Mouse (Mus musculus): ENCODE results near the gene Xrn1. TPM values are rescaled to one million over a fixed set of nuclear protein-coding genes. Genes with fewer than 3 reads are reported as not detected.

Gene Xrn1
- polyA plus RNA-seq, 1 experiment from 2014 or later = 11.9 TPM

- Histone ChIP-seq H3K36me3 (ENCODE audit: control insufficient read depth, insufficient read depth, low read length) (peaks cover 26% of the 10 kb centered on the region), H3K9ac (ENCODE audit: low read depth, low read length) (no peak overlapping the region)
Measured at GRCm38 (mm10) chr9:96027913-96028312, 73.4 kb downstream of the Xrn1 start.

DNA sequence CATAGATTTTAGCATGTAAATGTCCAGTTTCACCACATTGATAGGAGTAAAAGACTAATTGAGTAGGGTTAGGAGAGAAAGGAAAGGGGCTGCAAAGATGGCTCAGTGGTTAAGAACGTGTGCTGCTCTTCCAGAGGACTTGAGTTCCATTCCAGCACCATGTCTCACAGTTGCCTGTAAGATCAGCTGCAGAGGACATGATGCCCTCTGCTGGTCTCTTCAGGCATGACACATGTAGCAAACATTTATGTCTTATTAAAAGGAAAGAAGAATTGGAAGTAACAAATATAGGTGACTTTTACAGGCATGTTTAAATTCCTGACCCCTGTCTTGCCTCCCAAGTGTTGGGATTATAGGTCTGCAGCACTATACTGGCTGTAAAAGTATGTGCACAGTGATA is 74.3 kb downstream of the Xrn1 start:
- no peak for ATAC-seq (replicated peaks; ENCODE audit: low FRiP score)
- Histone ChIP-seq H3K27me3 (replicated peaks; ENCODE audit: control insufficient read depth, insufficient read depth, low read length) (no peaks in the 10 kb centered on the region), H3K4me2 (no peak overlapping the region), H3K9ac (ENCODE audit: low read depth, low read length) (no peak overlapping the region), H3K9me3 (ENCODE audit: control insufficient read depth, low read length) (no peaks in the 10 kb centered on the region), H3K4me3 (ENCODE audit: low read depth, low read length) (no peak overlapping the region), H3K4me1 (replicated peaks; ENCODE audit: control insufficient read depth, insufficient read depth, low read length) (no peaks in the 10 kb centered on the region), H3K36me3 (ENCODE audit: control insufficient read depth, insufficient read depth, low read length) (peaks cover 27% of the 10 kb centered on the region), H3K27ac (ENCODE audit: low read depth, low read length) (no peak overlapping the region)
- no peak for DNase-seq (ENCODE audit: low spot score)
- 43% methylated on average over 1 of the region's 1 CpGs for WGBS

More at GRCm38 (mm10) chr9:96027913-96028312, 73.4 kb downstream of the Xrn1 start:
- Histone ChIP-seq H3K4me3 (ENCODE audit: low read depth, low read length) (no peak overlapping the region), H3K27me3 (replicated peaks; ENCODE audit: control insufficient read depth, insufficient read depth, low read length) (no peaks in the 10 kb centered on the region), H3K4me1 (replicated peaks; ENCODE audit: control insufficient read depth, insufficient read depth, low read length) (no peaks in the 10 kb centered on the region), H3K4me2 (no peak overlapping the region), H3K27ac (ENCODE audit: low read depth, low read length) (no peak overlapping the region), H3K9me3 (ENCODE audit: control insufficient read depth, low read length) (no peaks in the 10 kb centered on the region)
- 75% methylated on average over 3 of the region's 3 CpGs for WGBS
- DNase-seq (ENCODE audit: low spot score) = no peak
- ATAC-seq (replicated peaks; ENCODE audit: low FRiP score) = no peak

- Histone ChIP-seq H3K4me1 (replicated peaks; ENCODE audit: control insufficient read depth, insufficient read depth, low read length) (no peaks in the 10 kb centered on the region), H3K27me3 (replicated peaks; ENCODE audit: control insufficient read depth, insufficient read depth, low read length) (no peaks in the 10 kb centered on the region), H3K27ac (ENCODE audit: low read depth, low read length) (no peak overlapping the region), H3K4me2 (no peak overlapping the region), H3K9ac (ENCODE audit: low read depth, low read length) (no peak overlapping the region), H3K4me3 (ENCODE audit: low read depth, low read length) (no peak overlapping the region), H3K9me3 (ENCODE audit: control insufficient read depth, low read length) (no peaks in the 10 kb centered on the region), H3K36me3 (ENCODE audit: control insufficient read depth, insufficient read depth, low read length) (peaks cover 24% of the 10 kb centered on the region)
- DNase-seq (ENCODE audit: low spot score) = no peak
- 92% methylated on average over 5 of the region's 5 CpGs for WGBS
- ATAC-seq (replicated peaks; ENCODE audit: low FRiP score) = no peak
Measured at GRCm38 (mm10) chr9:96029886-96030285, 75.3 kb downstream of the Xrn1 start.

GRCm38 (mm10) chr9:96035371-96036086 is 81.0 kb downstream of the Xrn1 start:
- peaks cover 25% of the 10 kb centered on the region; the same call in 1 of the 2 replicates for H3K36me3 ChIP-seq (ENCODE audit: control insufficient read depth, insufficient read depth, low read length)
- no peaks in the 10 kb centered on the region for H3K4me1 ChIP-seq (replicated peaks; ENCODE audit: control insufficient read depth, insufficient read depth, low read length)
- H3K27ac ChIP-seq (ENCODE audit: low read depth, low read length) = no peak overlapping the region
- ATAC-seq (replicated peaks; ENCODE audit: low FRiP score) (no peak), DNase-seq (ENCODE audit: low spot score) (no peak)
- H3K4me2 ChIP-seq = no peak overlapping the region
- no peaks in the 10 kb centered on the region for H3K9me3 ChIP-seq (ENCODE audit: control insufficient read depth, low read length)
- H3K4me3 ChIP-seq (ENCODE audit: low read depth, low read length) = no peak overlapping the region
- no peak overlapping the region for H3K9ac ChIP-seq (ENCODE audit: low read depth, low read length)
- no peaks in the 10 kb centered on the region for H3K27me3 ChIP-seq (replicated peaks; ENCODE audit: control insufficient read depth, insufficient read depth, low read length)
- WGBS = 80% methylated on average over 3 of the region's 3 CpGs

- Histone ChIP-seq H3K4me2 (no peak overlapping the region), H3K27ac (ENCODE audit: low read depth, low read length) (no peak overlapping the region), H3K9me3 (ENCODE audit: control insufficient read depth, low read length) (no peaks in the 10 kb centered on the region), H3K4me3 (ENCODE audit: low read depth, low read length) (no peak overlapping the region), H3K9ac (ENCODE audit: low read depth, low read length) (no peak overlapping the region), H3K36me3 (ENCODE audit: control insufficient read depth, insufficient read depth, low read length) (peaks cover 34% of the 10 kb centered on the region), H3K27me3 (replicated peaks; ENCODE audit: control insufficient read depth, insufficient read depth, low read length) (no peaks in the 10 kb centered on the region), H3K4me1 (replicated peaks; ENCODE audit: control insufficient read depth, insufficient read depth, low read length) (no peaks in the 10 kb centered on the region)
- DNase-seq (ENCODE audit: low spot score) (no peak), ATAC-seq (replicated peaks; ENCODE audit: low FRiP score) (no peak)
- 95% methylated on average over 3 of the region's 3 CpGs for whole genome bisulfite sequencing
Measured at GRCm38 (mm10) chr9:96044214-96044613, 89.7 kb downstream of the Xrn1 start.

DNA sequence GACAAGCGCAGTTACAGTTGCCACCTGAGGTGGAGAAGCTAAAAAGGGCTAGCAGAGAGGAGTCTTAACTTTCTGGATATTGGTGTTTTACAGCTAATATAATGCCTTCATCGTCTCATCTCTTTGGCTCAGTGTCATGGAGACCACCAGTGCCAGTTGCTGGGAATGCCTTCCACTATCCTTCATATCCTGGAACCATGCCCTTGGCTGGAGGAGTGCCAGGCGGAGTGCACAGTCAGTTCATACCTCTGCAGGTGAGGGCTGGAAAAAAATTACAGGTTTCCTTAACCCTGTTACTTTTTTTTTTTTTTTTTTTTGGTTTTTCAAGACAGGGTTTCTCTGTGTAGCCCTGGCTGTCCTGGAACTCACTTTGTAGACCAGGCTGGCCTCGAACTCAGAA is 96.9 kb downstream of the Xrn1 start:
- Histone ChIP-seq H3K27me3 (replicated peaks; ENCODE audit: control insufficient read depth, insufficient read depth, low read length) (no peaks in the 10 kb centered on the region), H3K9me3 (ENCODE audit: control insufficient read depth, low read length) (no peaks in the 10 kb centered on the region), H3K4me1 (replicated peaks; ENCODE audit: control insufficient read depth, insufficient read depth, low read length) (no peaks in the 10 kb centered on the region), H3K36me3 (ENCODE audit: control insufficient read depth, insufficient read depth, low read length) (peaks cover 31% of the 10 kb centered on the region), H3K4me2 (no peak overlapping the region), H3K9ac (ENCODE audit: low read depth, low read length) (no peak overlapping the region), H3K4me3 (ENCODE audit: low read depth, low read length) (no peak overlapping the region), H3K27ac (ENCODE audit: low read depth, low read length) (no peak overlapping the region)
- ATAC-seq (replicated peaks; ENCODE audit: low FRiP score) (no peak), DNase-seq (ENCODE audit: low spot score) (no peak)
- WGBS = 91% methylated on average over 3 of the region's 4 CpGs

DNA sequence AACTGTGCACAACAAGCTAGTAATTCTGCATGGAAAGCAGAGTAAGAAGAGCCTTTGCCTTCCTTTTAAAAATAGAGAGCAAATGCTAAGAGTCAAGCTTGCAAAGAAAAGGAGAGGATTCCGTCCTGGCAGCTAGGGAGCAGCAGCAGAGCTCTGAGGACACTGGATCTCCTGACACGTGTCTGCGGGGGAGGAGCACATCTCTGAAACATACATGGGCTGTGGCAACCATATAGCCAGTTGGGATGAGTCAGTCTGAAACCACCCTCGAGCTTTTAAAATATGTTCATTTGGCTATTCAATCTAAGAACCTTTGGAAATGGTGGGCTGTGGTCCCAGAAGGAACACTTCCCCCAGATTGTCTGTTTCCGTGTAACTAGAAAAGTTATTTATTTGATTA is 100.3 kb downstream of the Xrn1 start:
- Histone ChIP-seq H3K27ac (ENCODE audit: low read depth, low read length) (no peak overlapping the region), H3K9ac (ENCODE audit: low read depth, low read length) (no peak overlapping the region), H3K4me1 (replicated peaks; ENCODE audit: control insufficient read depth, insufficient read depth, low read length) (no peaks in the 10 kb centered on the region), H3K36me3 (ENCODE audit: control insufficient read depth, insufficient read depth, low read length) (peaks cover 24% of the 10 kb centered on the region), H3K4me3 (ENCODE audit: low read depth, low read length) (no peak overlapping the region), H3K4me2 (no peak overlapping the region), H3K27me3 (replicated peaks; ENCODE audit: control insufficient read depth, insufficient read depth, low read length) (no peaks in the 10 kb centered on the region), H3K9me3 (ENCODE audit: control insufficient read depth, low read length) (no peaks in the 10 kb centered on the region)
- ATAC-seq (replicated peaks; ENCODE audit: low FRiP score) = no peak
- 85% methylated on average over 5 of the region's 5 CpGs for WGBS
- DNase-seq (ENCODE audit: low spot score) = no peak

GRCm38 (mm10) chr9:96056417-96057223 is 102.1 kb downstream of the Xrn1 start:
- no peaks in the 10 kb centered on the region for H3K9me3 ChIP-seq (ENCODE audit: control insufficient read depth, low read length)
- no peaks in the 10 kb centered on the region for H3K27me3 ChIP-seq (replicated peaks; ENCODE audit: control insufficient read depth, insufficient read depth, low read length)
- peaks cover 17% of the 10 kb centered on the region for H3K36me3 ChIP-seq (ENCODE audit: control insufficient read depth, insufficient read depth, low read length)
- no peaks in the 10 kb centered on the region for H3K4me1 ChIP-seq (replicated peaks; ENCODE audit: control insufficient read depth, insufficient read depth, low read length)
- no peak overlapping the region for H3K9ac ChIP-seq (ENCODE audit: low read depth, low read length)
- no peak overlapping the region for H3K27ac ChIP-seq (ENCODE audit: low read depth, low read length)
- no peak overlapping the region for H3K4me3 ChIP-seq (ENCODE audit: low read depth, low read length)
- ATAC-seq (replicated peaks; ENCODE audit: low FRiP score) = no peak
- WGBS = 85% methylated on average over 6 of the region's 6 CpGs
- DNase-seq (ENCODE audit: low spot score) = no peak
- H3K4me2 ChIP-seq = no peak overlapping the region

Data from liver, embryonic 11.5 days (tissue).